Mouse (Mus musculus): ENCODE measurements around the gene Ms4a4b.

The Ms4a4b gene

GRCm38 (mm10) chr19:11486599-11486998 is 43.2 kb downstream of the Ms4a4b start:
- DNase-seq (ENCODE audit: low read depth): no peak

GRCm38 (mm10) chr19:11491406-11492189 is 48.2 kb downstream of the Ms4a4b start:
- DNase-seq (ENCODE audit: low read depth): no peak

GRCm38 (mm10) chr19:11492671-11493070 is 49.3 kb downstream of the Ms4a4b start:
- DNase-seq (ENCODE audit: low read depth): no peak

GRCm38 (mm10) chr19:11494519-11494918 is 51.2 kb downstream of the Ms4a4b start:
- no peak for DNase-seq (ENCODE audit: low read depth)

DNA sequence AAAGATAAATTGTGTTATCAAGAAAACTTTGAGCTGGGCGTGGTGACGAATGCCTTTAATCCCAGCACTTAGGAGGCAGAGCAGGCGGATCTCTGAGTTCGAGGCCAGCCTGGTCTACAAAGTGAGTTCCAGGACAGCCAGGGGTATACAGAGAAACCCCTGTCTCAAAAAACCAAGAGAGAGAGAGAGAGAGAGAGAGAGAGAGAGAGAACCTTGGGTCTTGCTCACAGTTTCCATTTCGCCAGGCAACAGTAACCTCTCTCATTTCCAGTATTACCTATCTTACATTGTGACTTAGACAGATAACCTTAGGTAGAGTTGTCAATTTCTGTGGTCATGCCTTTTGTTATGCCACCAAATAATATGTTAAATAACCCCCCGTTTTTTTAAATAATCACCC is 53.0 kb downstream of the Ms4a4b start:
- no peak for DNase-seq (ENCODE audit: low read depth)

- peak; percentile 24 for DNase-seq (ENCODE audit: low read depth)
These were observed 53.9 kb downstream of the Ms4a4b start for GRCm38 (mm10) chr19:11497300-11497699.

DNA sequence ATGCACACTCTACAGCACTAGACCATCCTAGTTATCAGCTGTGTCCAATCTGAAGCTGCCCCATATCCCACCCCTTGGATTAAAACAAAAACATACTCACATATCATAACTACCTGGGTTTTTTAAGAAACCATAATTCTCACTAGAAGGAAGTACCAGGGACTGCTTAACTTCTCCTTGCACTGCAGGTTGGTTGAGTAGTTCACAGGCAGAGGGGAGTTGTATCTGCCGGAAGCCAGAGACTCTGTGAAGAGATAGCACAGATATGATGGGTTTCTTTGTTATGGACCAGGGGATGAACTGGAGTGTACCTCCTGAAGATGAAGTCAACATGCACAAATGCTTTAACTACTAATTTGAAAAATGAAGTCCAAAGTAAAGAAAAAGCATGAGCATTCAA is 57.4 kb downstream of the Ms4a4b start:
- DNase-seq (ENCODE audit: low read depth): no peak

GRCm38 (mm10) chr19:11501326-11501725 is 58.0 kb downstream of the Ms4a4b start:
- DNase-seq (ENCODE audit: low read depth): no peak

- DNase-seq (ENCODE audit: low read depth): no peak
These were observed 61.5 kb downstream of the Ms4a4b start for GRCm38 (mm10) chr19:11504857-11505256.

GRCm38 (mm10) chr19:11513458-11513857 is 70.1 kb downstream of the Ms4a4b start:
- DNase-seq (ENCODE audit: low read depth): peak; percentile 4

GRCm38 (mm10) chr19:11516246-11516645 is 72.9 kb downstream of the Ms4a4b start, which contains the start of gene Ms4a6b:
Gene Ms4a6b (plus strand): TSS chr19:11516512.
- no peak for DNase-seq (ENCODE audit: low read depth)
